Mouse (Mus musculus): ENCODE measurements around the gene Tfap2b. TPM values are rescaled to one million over a fixed set of nuclear protein-coding genes. Genes with fewer than 3 reads are reported as not detected.

Tfap2b gene
- not detected for polyA plus RNA-seq (2014; fragmentation: Illumina TruSeq; extraction: RNeasy Lipid Tissue Mini Kit (QIAGEN cat#74804); ENCODE audit: low read depth, low replicate concordance)

DNA sequence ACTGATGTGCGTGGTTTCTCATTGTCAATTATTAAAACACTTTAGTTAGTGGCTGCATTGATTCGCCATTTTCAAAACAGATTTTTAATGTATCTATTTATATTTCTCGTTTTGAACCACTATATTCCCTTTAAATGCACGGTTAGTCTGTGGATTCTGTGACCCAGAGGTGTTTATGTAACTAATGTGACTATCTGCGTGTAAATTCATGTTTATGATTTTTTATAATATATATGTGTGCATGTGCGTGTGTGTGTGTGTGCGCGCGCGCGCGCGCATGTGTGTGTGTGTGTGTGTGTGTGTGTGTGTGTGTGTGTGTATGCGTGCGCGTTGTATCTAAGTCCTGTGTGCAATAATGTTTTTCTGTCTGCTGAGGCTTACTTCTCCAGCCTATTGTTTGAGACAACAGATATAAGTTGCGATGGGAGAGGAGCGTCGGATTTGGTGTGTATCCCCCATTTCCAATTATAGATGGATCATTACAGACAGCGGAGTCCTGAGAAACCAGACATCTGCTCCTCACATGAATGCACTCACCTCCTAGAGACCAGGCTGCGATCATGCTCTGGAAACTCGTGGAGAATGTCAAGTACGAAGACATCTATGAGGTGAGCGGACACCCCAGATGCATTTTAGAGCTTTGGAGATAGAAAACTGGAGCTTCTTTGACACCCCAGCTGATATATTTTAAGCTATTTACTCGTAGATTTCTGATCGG is at the start of gene Tfap2b:
Gene Tfap2b (plus strand): TSS at position 274 of the 718 bp plus-strand sequence.

Other genes starting within 250 kb of the Tfap2b start
- not detected for gene Tfap2d, start 105.9 kb upstream of the Tfap2b start, polyA plus RNA-seq (2014; fragmentation: Illumina TruSeq; extraction: RNeasy Lipid Tissue Mini Kit (QIAGEN cat#74804); ENCODE audit: low read depth, low replicate concordance)

Measured in liver, adult 10 weeks (tissue).